Mouse (Mus musculus): ENCODE data around the gene Pik3cb.

DNA sequence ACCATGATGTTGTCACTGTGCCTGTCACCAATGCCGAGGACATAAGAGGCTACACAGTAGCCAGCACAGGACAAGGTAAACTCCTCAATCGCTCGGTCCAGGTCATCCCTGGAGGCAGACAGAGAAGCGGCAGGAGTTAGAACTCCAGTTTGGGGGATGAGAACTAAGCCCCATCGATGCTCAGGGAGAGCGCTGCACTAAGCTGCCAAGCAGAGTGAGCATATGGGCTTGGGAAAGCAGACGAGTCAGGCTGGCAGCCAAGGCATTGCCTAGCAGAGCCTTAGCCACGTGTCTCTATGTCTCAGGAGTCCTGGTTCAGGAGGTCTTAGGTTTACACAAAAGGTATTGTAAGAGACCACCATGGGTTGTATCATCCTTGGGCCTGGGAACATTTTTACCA lies 95.7 kb downstream of the Pik3cb start:
- TF ChIP-seq MYOG (IDR thresholded peaks at IDR 0.05; ENCODE audit: control insufficient read depth in 1 of 3, insufficient read depth in 1 of 3, insufficient read length in 2 of 3, low read depth in 2 of 3) (no peak), POLR2A (IDR thresholded peaks at IDR 0.05; ENCODE audit: insufficient read length, low read depth) (no peak), POLR2AphosphoS2 (IDR thresholded peaks at IDR 0.05; ENCODE audit: insufficient read length, low read depth) (no peak), E2F4 (IDR thresholded peaks at IDR 0.05; ENCODE audit: insufficient read depth) (no peak)

Measured in myocyte (in vitro differentiated cells).